Mouse (Mus musculus) ovary, adult 18-20 months (tissue): ENCODE data around the gene Zfp791.
"Not testable (repeated sequence)": the region's sequence is repeated elsewhere in the genome, so short reads cannot be mapped to it uniquely, and the experiment has no call there.

Source experiments
- DNase-seq: peaks from one replicate; pipeline ENCODE4 v3.0.0; 2022; ENCODE audit warnings: low spot score, mixed read lengths

Gene Zfp791

GRCm38 (mm10) chr8:85122995-85123394 lies at the start of gene Zfp791:
Gene Zfp791 (minus strand): TSS chr8:85123095.
- no peak for DNase-seq

DNA sequence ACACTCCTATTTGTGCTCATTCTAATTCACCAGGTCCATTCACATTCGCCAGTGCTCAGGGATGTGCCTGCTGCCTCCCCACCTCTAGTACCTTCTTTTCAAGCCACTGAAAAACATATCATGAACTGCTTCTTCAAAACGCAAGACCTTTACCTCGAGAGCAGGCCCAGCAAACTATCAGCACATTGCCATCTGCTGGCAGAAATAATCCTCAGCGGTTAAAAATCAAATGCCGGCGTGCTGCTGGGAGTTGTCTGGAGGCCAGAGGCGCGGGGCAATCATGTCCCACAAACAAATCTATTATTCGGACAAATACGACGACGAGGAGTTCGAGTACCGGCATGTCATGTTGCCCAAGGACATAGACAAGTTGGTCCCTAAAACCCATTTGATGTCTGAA lies 48.4 kb upstream of the Zfp791 start:
- DNase-seq: no peak

DNA sequence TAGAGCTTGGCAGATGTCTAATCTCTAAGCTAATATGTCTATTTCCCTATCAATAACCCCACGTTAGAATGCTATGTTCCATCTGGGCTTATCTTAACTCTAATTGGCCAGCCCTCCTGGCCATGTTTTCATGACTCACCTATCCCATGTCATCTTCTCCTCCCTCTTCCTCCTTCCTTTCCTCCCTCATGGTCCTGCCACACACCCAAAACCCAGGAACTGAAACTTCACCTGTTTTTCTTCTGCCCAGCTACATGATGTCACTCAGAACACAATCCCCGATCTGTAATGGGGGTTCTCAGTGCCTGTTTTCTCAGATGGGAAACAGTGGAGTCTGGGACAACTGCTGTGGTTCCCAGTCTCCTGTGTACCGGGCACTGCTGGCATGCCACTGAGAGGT lies 28.7 kb upstream of the Zfp791 start, which contains the start of gene Cks1brt:
TSS of gene Cks1brt (plus strand) at position 301 of the 400 bp plus-strand sequence.
- no peak for DNase-seq

- no peak for DNase-seq
Measured at GRCm38 (mm10) chr8:85142516-85142915, 19.6 kb upstream of the Zfp791 start.

GRCm38 (mm10) chr8:85135690-85136089 lies 12.8 kb upstream of the Zfp791 start:
- DNase-seq: not testable (repeated sequence)

DNA sequence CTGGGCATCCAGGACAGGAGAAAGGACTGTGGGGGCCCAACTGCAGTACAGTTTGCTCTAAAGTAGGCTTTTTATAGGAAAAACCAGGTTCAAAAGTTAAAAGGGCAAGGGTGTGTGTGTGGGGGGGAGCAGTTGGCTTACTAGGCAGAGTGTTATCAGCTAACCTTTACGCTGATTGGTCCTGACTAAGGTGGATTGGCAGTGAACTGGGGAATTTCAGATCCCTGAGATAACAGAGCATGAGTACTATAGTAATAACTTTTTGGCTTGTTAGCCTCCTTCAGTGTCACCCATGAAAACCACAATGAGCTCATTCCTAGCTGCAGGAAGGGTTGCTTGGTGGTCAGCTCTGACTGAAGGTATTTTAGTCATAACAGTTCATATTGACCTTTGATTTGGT lies 9.4 kb upstream of the Zfp791 start:
- DNase-seq: no peak

DNA sequence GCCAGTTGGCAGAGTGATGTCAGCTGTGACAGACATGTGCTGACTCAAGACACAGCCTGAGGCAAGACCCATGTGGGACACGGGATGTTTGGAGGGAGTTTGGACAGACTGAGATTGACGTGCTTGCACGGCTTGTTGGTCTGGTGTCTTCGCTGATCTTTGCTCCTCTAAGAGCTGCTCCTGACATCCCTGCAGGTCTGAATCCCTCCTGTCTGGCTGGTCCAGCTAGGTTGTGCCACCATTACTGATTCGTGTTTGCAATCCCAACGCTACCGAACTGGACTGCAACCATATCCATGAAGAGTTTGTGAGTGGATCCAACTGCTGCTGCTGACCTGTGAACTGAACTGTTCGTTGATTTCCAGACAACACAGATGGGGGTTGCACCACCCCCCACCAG lies 796 bp upstream of the Zfp791 start:
- no peak for DNase-seq

GRCm38 (mm10) chr8:85120251-85120650 lies 2.6 kb downstream of the Zfp791 start:
- not testable (repeated sequence) for DNase-seq

- peak; percentile 72 for DNase-seq
Measured at GRCm38 (mm10) chr8:85119052-85119981, 3.6 kb downstream of the Zfp791 start.

DNA sequence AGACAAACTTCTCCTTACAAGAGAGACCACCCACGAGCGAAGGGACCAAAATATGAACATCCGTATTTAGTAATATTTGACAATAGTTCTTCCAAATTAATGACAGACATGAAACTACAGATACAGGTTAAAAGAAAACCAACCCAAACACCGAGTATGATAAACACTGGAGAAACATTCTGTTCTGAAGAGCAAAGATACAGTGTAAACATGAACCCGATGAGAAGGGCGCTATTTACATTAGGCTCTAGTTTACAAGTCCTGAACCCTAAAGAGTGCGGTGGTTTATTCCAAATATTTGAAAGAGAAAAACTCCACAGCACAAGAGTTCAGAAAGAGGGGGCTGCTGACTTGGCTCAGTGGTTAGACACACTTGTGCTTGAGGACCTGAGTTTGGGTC lies 5.9 kb downstream of the Zfp791 start:
- DNase-seq: no peak

GRCm38 (mm10) chr8:85115501-85115900 lies 7.4 kb downstream of the Zfp791 start:
- DNase-seq: no peak

DNA sequence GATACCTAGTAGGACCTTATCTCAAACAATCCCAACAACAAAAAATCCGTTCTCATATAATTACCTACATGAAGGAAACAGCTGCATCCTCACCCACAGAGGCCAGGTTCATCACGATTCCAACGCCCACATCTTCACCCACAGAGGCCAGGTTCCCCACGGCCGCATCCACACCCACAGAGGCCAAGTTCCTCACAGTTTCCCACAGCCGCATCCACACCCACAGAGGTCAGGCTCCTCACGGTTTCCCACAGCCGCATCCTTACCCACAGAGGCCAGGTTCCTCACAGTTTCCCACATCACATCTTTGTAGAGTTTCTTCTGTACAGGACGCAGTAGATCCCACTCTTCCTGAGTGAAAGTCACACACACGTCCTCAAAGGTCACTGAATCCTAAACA lies 9.7 kb downstream of the Zfp791 start:
- DNase-seq: no peak

DNA sequence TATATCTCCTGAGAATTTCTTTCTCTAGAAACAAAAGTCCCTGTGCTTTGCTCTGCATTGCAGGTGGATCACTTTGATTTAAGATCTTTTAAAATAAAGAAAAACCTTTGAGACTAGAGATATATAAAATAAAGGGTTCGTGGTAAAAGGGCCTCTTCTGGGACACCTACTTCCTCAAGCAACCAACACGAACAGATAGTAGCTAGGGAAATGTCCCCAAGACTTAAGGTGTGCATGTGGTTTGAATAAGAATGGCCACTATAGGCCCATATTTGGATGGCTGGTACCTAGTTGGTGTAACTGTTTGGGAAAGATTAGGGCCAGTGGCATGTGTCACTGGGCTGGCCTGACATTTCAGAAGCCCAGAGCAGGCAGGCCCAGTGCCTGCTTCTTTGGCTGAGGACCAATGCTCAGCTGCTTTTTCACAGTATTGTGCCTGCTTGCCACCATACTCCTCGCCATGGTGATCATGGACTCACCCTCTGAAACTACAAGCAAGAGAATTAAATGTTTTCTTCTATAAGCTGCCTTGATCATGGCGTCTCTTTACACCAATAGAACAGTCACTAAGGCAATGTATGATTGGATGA lies 22.7 kb downstream of the Zfp791 start:
- DNase-seq: no peak

DNA sequence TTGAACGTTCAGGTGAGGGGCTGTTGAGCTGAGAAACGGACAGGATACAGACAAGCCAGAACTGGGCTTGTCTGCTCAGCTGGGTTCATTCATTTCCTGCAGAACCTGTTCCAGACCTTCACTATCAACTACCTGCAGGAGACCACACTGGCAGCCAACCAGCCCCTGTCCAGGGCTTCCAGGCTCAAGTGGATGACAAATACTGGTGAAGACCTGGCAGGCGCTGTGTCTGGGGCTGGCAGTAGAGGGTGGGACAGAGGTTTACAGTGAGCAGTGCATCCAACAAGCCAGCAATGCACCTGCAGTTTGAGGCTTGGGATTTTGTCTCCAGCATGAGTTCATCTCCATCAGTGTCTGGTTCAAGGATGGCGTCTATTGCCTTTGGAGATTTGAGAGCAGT lies 26.0 kb downstream of the Zfp791 start:
- no peak for DNase-seq

DNA sequence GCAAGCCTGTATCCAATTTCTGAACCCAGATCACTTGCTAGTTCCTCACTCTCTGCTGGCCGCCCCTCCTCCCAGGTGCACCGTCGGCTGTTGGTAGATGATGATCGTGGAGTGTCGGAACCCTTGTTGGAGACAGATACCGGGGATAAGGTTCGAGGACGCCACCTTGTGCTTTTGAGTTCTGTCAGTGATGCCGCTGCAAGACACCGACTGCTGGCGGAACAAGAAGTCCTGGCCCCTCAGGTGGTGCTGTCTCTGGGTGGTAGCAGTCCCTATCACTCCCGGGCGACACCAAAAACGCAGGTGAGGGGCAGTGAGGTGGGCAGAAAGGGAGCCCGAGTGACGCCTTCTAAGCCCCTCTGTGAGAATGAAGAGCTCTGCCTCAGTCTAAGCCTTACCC lies 26.7 kb downstream of the Zfp791 start:
- DNase-seq: no peak

DNA sequence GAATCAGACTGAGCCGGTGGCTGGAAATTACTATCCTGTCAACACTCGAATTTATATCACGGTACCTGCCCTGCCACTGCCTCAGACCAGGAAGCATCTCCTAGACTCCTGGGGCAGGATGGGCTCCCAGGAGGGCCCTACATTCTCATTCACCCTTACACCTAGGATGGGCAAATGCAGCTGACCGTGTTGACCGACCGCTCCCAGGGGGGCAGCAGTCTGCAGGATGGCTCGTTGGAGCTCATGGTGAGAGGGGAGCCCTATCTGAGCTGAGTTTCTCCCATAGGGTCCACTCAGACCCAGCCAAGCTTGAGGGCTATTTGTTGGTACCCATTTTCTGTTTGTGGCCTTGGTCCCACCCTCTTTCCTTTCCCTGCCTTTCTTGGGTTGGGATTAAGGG lies 27.3 kb downstream of the Zfp791 start:
- DNase-seq: no peak

DNA sequence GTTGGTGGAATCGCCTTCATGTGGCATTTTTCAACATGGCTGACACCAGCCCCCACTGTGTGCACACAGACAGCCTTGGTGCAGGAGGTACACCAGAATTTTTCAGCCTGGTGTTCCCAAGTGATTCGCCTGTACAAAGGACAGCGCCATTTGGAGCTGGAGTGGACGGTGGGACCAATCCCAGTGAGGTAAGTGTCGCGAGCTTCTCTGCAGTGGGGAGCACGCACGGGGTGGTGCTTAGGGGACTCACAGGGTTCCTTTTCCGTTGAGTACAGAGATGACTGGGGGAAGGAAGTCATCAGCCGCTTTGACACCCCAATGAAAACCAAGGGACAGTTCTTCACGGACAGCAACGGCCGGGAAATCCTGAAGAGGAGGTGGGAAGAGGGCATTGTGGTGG lies 27.8 kb downstream of the Zfp791 start:
- no peak for DNase-seq

- no peak for DNase-seq
Measured at GRCm38 (mm10) chr8:85091526-85092090, 31.3 kb downstream of the Zfp791 start.

DNA sequence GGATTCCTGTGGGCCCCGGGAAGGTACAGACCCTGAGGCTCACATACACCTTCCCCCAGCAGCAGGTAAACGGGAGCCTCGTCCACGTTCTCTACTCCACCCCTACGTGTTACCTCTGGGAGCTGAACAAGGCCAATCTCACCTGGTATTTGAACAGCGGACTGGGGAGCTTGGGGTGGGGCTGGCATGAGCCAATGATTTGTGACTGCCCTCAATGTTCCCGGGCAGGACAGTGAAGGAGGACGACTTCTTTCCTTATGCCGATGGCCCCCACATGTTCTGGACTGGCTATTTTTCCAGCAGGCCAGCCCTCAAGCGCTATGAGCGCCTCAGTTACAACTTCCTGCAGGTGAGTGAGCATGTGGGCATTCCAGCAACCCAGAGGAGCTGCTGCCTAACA lies 32.0 kb downstream of the Zfp791 start:
- DNase-seq: no peak

GRCm38 (mm10) chr8:85088771-85089170 lies 34.1 kb downstream of the Zfp791 start:
- no peak for DNase-seq

- no peak for DNase-seq
Measured at GRCm38 (mm10) chr8:85086238-85086637, 36.7 kb downstream of the Zfp791 start.

DNA sequence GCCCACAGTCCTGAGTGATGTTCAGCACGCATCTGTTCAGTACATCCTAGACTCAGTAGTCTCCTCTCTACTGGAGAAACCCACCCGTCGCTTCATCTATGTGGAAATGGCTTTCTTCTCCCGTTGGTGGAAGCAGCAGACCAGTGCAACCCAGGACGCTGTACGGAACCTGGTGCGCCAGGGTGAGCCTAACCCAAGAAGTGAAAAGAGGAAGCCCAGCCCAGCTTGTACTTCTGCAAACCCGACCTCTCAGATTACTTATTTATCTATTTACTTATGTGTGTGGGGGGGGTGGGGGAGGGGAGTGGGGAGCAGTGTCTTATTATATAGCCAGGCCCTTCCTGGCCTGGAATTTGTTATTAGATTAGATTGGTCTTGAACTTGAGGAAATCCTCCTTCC lies 38.3 kb downstream of the Zfp791 start:
- no peak for DNase-seq
